Comparison of ENCODE assay signal across 11 mouse cellular contexts in the genomic region with DNA sequence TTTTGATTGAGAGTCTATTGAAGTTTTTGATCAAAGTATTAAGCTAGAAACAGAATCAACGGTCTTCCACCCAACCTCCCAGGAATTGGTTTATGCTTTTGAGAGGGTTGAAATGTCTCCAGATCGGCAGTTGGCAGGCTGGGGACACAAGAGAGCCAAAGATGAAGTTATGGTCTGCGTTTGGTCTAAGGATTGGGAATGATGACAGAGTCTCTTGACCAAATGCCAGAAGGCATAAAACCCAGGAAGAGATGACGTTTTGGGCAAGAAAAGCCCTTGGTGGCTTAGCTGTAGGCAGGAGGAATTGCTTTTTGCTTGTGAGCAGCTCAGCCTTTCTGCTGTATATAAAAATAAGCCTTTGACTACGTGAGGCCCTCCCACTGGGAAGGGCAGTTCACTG.
DNase-seq lines count a peak whose midpoint lies in the region; TF ChIP-seq lines count a peak whose summit lies in the region.
"Had no signal": no experiment of that assay in that cellular context is flagged by ENCODE, and none has a peak within 500 bp of the region (broad histone marks: within the 10 kb centered on the region; RNA-seq: fewer than 3 reads in every experiment).

No protein-coding gene starts in this region.

- intact Hi-C loops in heart, postnatal 10 days (cut with DNase I) = no loop called here

- H3K4me1 ChIP-seq in liver, adult 2 months (ENCODE audit: control insufficient read depth, insufficient read depth, low read length) = peaks cover 25% of the 10 kb centered on the region
- H3K4me1 ChIP-seq: embryonic facial prominence, embryonic 12.5 days; hindbrain, embryonic 12.5 days had no signal

- 0 out of 2 replicates have a peak, but pooled peaks cover under 1% of the 10 kb centered on the region for H3K79me2 ChIP-seq in liver, adult 2 months (ENCODE audit: control insufficient read depth, insufficient read depth, low read length)

- no peaks in the 10 kb centered on the region for H3K27me3 ChIP-seq in liver, adult 2 months (ENCODE audit: control insufficient read depth, insufficient read depth, low read length)
- H3K27me3 ChIP-seq: embryonic facial prominence, embryonic 12.5 days; hindbrain, embryonic 12.5 days had no signal

- no peak overlapping the region; the same call in 1 of the 2 replicates for H3K27ac ChIP-seq in liver, adult 2 months (replicated peaks; ENCODE audit: insufficient read depth, low read depth, low read length)
- H3K27ac ChIP-seq: embryonic facial prominence, embryonic 12.5 days; hindbrain, embryonic 12.5 days had no signal

- H3K4me3 ChIP-seq in liver, adult 2 months (ENCODE audit: insufficient read depth, low read depth, low read length) = no peak overlapping the region
- H3K4me3 ChIP-seq: embryonic facial prominence, embryonic 12.5 days; hindbrain, embryonic 12.5 days had no signal

- peak overlapping the region; percentile 14; the same call in 1 of the 2 replicates for H3K9ac ChIP-seq in liver, adult 2 months (ENCODE audit: low read depth, low read length)
- H3K9ac ChIP-seq: embryonic facial prominence, embryonic 12.5 days; hindbrain, embryonic 12.5 days had no signal

- peak; percentile 14 to 17 for DNase-seq in cerebellum, postnatal 36 days
- DNase-seq in cerebellum, adult 18-20 months = no peak
- peak; percentile 74 for DNase-seq in liver, adult 2 months (ENCODE audit: extremely low read depth, low read depth, low spot score)
- DNase-seq in liver = no peak
- peak; percentile 78 to 79 for DNase-seq in heart, postnatal 10 days
- DNase-seq in lung, postnatal 4 days = peak; percentile 54 to 72
- DNase-seq in thymus, postnatal 25 days = no peak
- DNase-seq in natural killer cell, adult 2 months (ENCODE audit: low spot score in 2 of 2) = no peak
- DNase-seq: spleen, adult 18-20 months had no signal

- WGBS in liver, adult 2 months = 21% methylated on average over 5 of the region's 5 CpGs

- no peak for TF ChIP-seq POLR2A in liver, adult 2 months (IDR thresholded peaks at IDR 0.05; ENCODE audit: extremely low read depth, insufficient read depth, low read length)

- TF ChIP-seq CTCF in liver, adult 2 months (IDR thresholded peaks at IDR 0.05; ENCODE audit: low read depth, low read length) = no peak

- H3K36me3 ChIP-seq in liver, adult 2 months (ENCODE audit: control insufficient read depth, insufficient read depth, low read length) = no peaks in the 10 kb centered on the region
- H3K36me3 ChIP-seq: embryonic facial prominence, embryonic 12.5 days had no signal

Comparison
In these comparisons a context has a peak if more than half of its experiments do, and no peak if none do; other contexts are left out.
1. DNase-seq: peak in cerebellum, postnatal 36 days (2 of 2), liver, adult 2 months (single experiment), heart, postnatal 10 days (2 of 2) and lung, postnatal 4 days (2 of 2); none in cerebellum, adult 18-20 months (0 of 2), liver (single experiment), thymus, postnatal 25 days (single experiment) and natural killer cell, adult 2 months (0 of 2).